Mouse (Mus musculus): ENCODE measurements around the gene B3galt4.

DNA sequence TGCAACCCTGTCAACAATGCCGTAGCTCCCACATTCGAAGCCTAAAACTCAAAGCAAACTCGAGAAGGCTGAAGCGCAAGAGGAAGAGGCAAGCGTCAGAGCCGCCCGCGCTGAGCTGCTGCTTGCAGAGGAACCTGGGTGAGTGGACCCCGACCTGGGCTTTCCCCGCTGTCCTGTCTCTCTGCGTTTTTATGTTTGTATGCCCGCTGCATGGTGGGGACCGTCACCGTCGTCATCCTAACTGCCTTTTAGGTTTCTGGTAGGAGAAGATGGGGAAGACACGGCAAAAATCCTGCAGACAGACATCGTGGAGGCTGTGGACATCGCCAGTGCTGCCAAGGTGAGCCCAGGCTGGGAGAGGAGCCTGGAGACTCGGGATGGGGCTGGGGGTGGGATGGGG is 9.9 kb downstream of the B3galt4 start:
- TF ChIP-seq GATA1 (IDR thresholded peaks at IDR 0.05; ENCODE audit: low read length) (no peak), TAL1 (IDR thresholded peaks at IDR 0.05; ENCODE audit: low read length) (no peak)

All from erythroblast, embryonic 14.5 days (primary cell).